ENCODE assay signal across 25 mouse cellular contexts in genomic region chr6:145131991-145132390, GRCm38 (mm10). TPM values are rescaled to one million over a fixed set of nuclear protein-coding genes. Genes with fewer than 3 reads are reported as not detected.
DNase-seq lines count a peak whose midpoint lies in the region; ATAC-seq and TF ChIP-seq lines count a peak whose summit lies in the region.
"Had no signal": no experiment of that assay in that cellular context is flagged by ENCODE, and none has a peak within 500 bp of the region (broad histone marks: within the 10 kb centered on the region; RNA-seq: fewer than 3 reads in every experiment).

No protein-coding gene starts in this region.

- peak; percentile 74 for DNase-seq in heart, adult 11 months
- no peak for DNase-seq in heart, adult 2 months
- no peak for DNase-seq in kidney, postnatal 14 days
- peak; percentile 75 for DNase-seq in midbrain, embryonic 11.5 days (ENCODE audit: low spot score, missing footprints)
- DNase-seq in midbrain, embryonic 14.5 days, result no peak
- DNase-seq: adrenal gland, adult 2 months; adrenal gland, postnatal 10 days; adrenal gland, postnatal 25 days; cerebellum, adult 11 months; cerebellum, adult 18-20 months; cerebellum, adult 8-10 months; cerebellum, adult 9-11 months; cerebellum, postnatal 14 days; cerebellum, postnatal 36 days; embryo, embryonic 11 days had no signal

- 0 out of 2 replicates have a peak, but pooled peaks have one; percentile 25 for ATAC-seq in kidney, embryonic 16.5 days (ENCODE audit: low FRiP score, low TSS enrichment)
- no peak for ATAC-seq in midbrain, embryonic 11.5 days (ENCODE audit: low FRiP score)
- no peak for ATAC-seq in midbrain, embryonic 14.5 days (ENCODE audit: low FRiP score, low TSS enrichment)
- ATAC-seq: forebrain, embryonic 14.5 days; forebrain, embryonic 16.5 days had no signal

- H3K27ac ChIP-seq in heart, adult 2 months, result no peak overlapping the region
- no peak overlapping the region for H3K27ac ChIP-seq in kidney, embryonic 16.5 days (ENCODE audit: low read length)
- no peak overlapping the region for H3K27ac ChIP-seq in midbrain, embryonic 11.5 days (ENCODE audit: low read depth, low read length)
- H3K27ac ChIP-seq in midbrain, embryonic 14.5 days (replicated peaks; ENCODE audit: low read depth, low read length), result no peak overlapping the region
- H3K27ac ChIP-seq: embryonic facial prominence, embryonic 12.5 days; embryonic facial prominence, embryonic 15.5 days; forebrain, embryonic 10.5 days; forebrain, embryonic 12.5 days had no signal

- no peak overlapping the region for H3K4me2 ChIP-seq in kidney, embryonic 16.5 days (replicated peaks; ENCODE audit: low read depth, low read length)
- H3K4me2 ChIP-seq in midbrain, embryonic 11.5 days, result no peak overlapping the region
- H3K4me2 ChIP-seq in midbrain, embryonic 14.5 days (ENCODE audit: low read length), result no peak overlapping the region
- H3K4me2 ChIP-seq: embryonic facial prominence, embryonic 12.5 days; embryonic facial prominence, embryonic 15.5 days; forebrain, embryonic 12.5 days had no signal

- no peaks in the 10 kb centered on the region for H3K79me2 ChIP-seq in heart, adult 2 months (replicated peaks; ENCODE audit: control insufficient read depth, insufficient read depth, low read length)

- TF ChIP-seq EP300 in heart, adult 2 months (IDR thresholded peaks at IDR 0.05; ENCODE audit: insufficient read depth, low read depth, low read length), result no peak

- intact Hi-C loops in heart, adult 2 months (cut with DNase I), result no loop called here

- no peaks in the 10 kb centered on the region for H3K36me3 ChIP-seq in heart, adult 2 months (ENCODE audit: control insufficient read depth, insufficient read depth, low read length)
- H3K36me3 ChIP-seq in kidney, embryonic 16.5 days (ENCODE audit: insufficient read depth, low read length), result no peaks in the 10 kb centered on the region
- no peaks in the 10 kb centered on the region for H3K36me3 ChIP-seq in midbrain, embryonic 11.5 days (ENCODE audit: control insufficient read depth, insufficient read depth, low read length)
- no peaks in the 10 kb centered on the region for H3K36me3 ChIP-seq in midbrain, embryonic 14.5 days (ENCODE audit: control insufficient read depth, insufficient read depth, low read length)
- H3K36me3 ChIP-seq: embryonic facial prominence, embryonic 12.5 days; embryonic facial prominence, embryonic 15.5 days; forebrain, embryonic 10.5 days; forebrain, embryonic 12.5 days had no signal

- TF ChIP-seq CTCF in heart, adult 2 months (IDR thresholded peaks at IDR 0.05), result no peak

- no peak overlapping the region for H3K4me3 ChIP-seq in heart, adult 2 months
- no peak overlapping the region for H3K4me3 ChIP-seq in kidney, embryonic 16.5 days (ENCODE audit: low read length)
- H3K4me3 ChIP-seq in midbrain, embryonic 11.5 days (ENCODE audit: low read depth, low read length), result no peak overlapping the region
- no peak overlapping the region for H3K4me3 ChIP-seq in midbrain, embryonic 14.5 days (replicated peaks; ENCODE audit: low read depth, low read length)
- H3K4me3 ChIP-seq: embryonic facial prominence, embryonic 12.5 days; embryonic facial prominence, embryonic 15.5 days; erythroblast, embryonic 14.5 days; forebrain, embryonic 10.5 days; forebrain, embryonic 12.5 days had no signal

- H3K27me3 ChIP-seq in heart, adult 2 months (ENCODE audit: control insufficient read depth, insufficient read depth, low read length), result no peaks in the 10 kb centered on the region
- no peaks in the 10 kb centered on the region for H3K27me3 ChIP-seq in kidney, embryonic 16.5 days (ENCODE audit: insufficient read depth, low read length)
- H3K27me3 ChIP-seq in midbrain, embryonic 11.5 days (ENCODE audit: control insufficient read depth, insufficient read depth, low read length), result no peaks in the 10 kb centered on the region
- H3K27me3 ChIP-seq in midbrain, embryonic 14.5 days (ENCODE audit: control insufficient read depth, insufficient read depth, low read length), result no peaks in the 10 kb centered on the region
- H3K27me3 ChIP-seq: embryonic facial prominence, embryonic 12.5 days; embryonic facial prominence, embryonic 15.5 days; forebrain, embryonic 12.5 days had no signal

- no peaks in the 10 kb centered on the region for H3K4me1 ChIP-seq in heart, adult 2 months (ENCODE audit: control insufficient read depth, insufficient read depth, low read length)
- H3K4me1 ChIP-seq in kidney, embryonic 16.5 days (ENCODE audit: insufficient read depth, low read length), result peaks cover 7% of the 10 kb centered on the region
- H3K4me1 ChIP-seq in midbrain, embryonic 11.5 days (ENCODE audit: control insufficient read depth, insufficient read depth, low read length), result no peaks in the 10 kb centered on the region
- no peaks in the 10 kb centered on the region for H3K4me1 ChIP-seq in midbrain, embryonic 14.5 days (ENCODE audit: control insufficient read depth, insufficient read depth, low read length)
- H3K4me1 ChIP-seq: embryonic facial prominence, embryonic 15.5 days; forebrain, embryonic 12.5 days had no signal

- no peaks in the 10 kb centered on the region for H3K9me3 ChIP-seq in kidney, embryonic 16.5 days (ENCODE audit: low read length)
- H3K9me3 ChIP-seq in midbrain, embryonic 11.5 days (ENCODE audit: control insufficient read depth, low read length), result peaks cover 3% of the 10 kb centered on the region; the same call in 1 of the 2 replicates
- no peaks in the 10 kb centered on the region for H3K9me3 ChIP-seq in midbrain, embryonic 14.5 days (ENCODE audit: control insufficient read depth, low read length)
- H3K9me3 ChIP-seq: embryonic facial prominence, embryonic 15.5 days had no signal

- TF ChIP-seq POLR2A in heart, adult 2 months (IDR thresholded peaks at IDR 0.05; ENCODE audit: insufficient read depth, low read depth, low read length), result no peak

- WGBS in heart, adult 2 months, result 94% methylated on average over 5 of the region's 5 CpGs
- WGBS in kidney, embryonic 16.5 days, result 87% methylated on average over 5 of the region's 5 CpGs
- 88% methylated on average over 5 of the region's 5 CpGs for WGBS in midbrain, embryonic 11.5 days
- WGBS in midbrain, embryonic 14.5 days, result 88% methylated on average over 5 of the region's 5 CpGs

- H3K9ac ChIP-seq in heart, adult 2 months (ENCODE audit: low read depth, low read length), result no peak overlapping the region
- H3K9ac ChIP-seq in kidney, embryonic 16.5 days (replicated peaks; ENCODE audit: low read length), result no peak overlapping the region
- H3K9ac ChIP-seq in midbrain, embryonic 11.5 days (ENCODE audit: low read length), result no peak overlapping the region
- no peak overlapping the region for H3K9ac ChIP-seq in midbrain, embryonic 14.5 days (replicated peaks; ENCODE audit: low read length)
- H3K9ac ChIP-seq: embryonic facial prominence, embryonic 12.5 days; embryonic facial prominence, embryonic 15.5 days; forebrain, embryonic 12.5 days had no signal

RNA-seq across cellular contexts. Expression of gene Lrmp, which starts 16.5 kb away (rescaled TPM):
- total RNA-seq in heart, adult 2 months (2021), result 1 to 10 TPM; 1.1 to 1.9 TPM
- polyA plus RNA-seq in heart, adult 2 months (2012; rRNA removed), result 2.9 and 4.6 TPM in 2 replicates
- 1.2 and 1.8 TPM in 2 replicates for polyA plus RNA-seq in kidney, embryonic 16.5 days (2015; fragmentation: Nextera tagmentation; extraction: Ambion mirVana)
- polyA plus RNA-seq in midbrain, embryonic 11.5 days (2014; fragmentation: Nextera tagmentation; extraction: Ambion mirVana), result 1.4 and 1.9 TPM in 2 replicates
- 1.2 TPM in 1 of 2 replicates, not detected in the other for polyA plus RNA-seq in midbrain, embryonic 14.5 days (2014; fragmentation: Nextera tagmentation; extraction: Ambion mirVana)
- polyA plus RNA-seq: C2C12 had no signal

RNA-seq across cellular contexts. Expression of gene Bcat1, which starts 56.0 kb away (rescaled TPM):
- 1 to 10 TPM in 1 of 2 experiments, under 1 TPM in 1; 0.86 to 1.0 TPM for total RNA-seq in heart, adult 2 months (2021)
- polyA plus RNA-seq in heart, adult 2 months (2012; rRNA removed), result 0.37 and 0.73 TPM in 2 replicates
- polyA plus RNA-seq in kidney, embryonic 16.5 days (2015; fragmentation: Nextera tagmentation; extraction: Ambion mirVana), result 7.1 and 9.2 TPM in 2 replicates
- polyA plus RNA-seq in midbrain, embryonic 11.5 days (2014; fragmentation: Nextera tagmentation; extraction: Ambion mirVana), result 140 and 150 TPM in 2 replicates
- 94.4 and 117 TPM in 2 replicates for polyA plus RNA-seq in midbrain, embryonic 14.5 days (2014; fragmentation: Nextera tagmentation; extraction: Ambion mirVana)
- total RNA-seq: MEL had no signal
- polyA plus RNA-seq: erythroblast, embryonic 14.5 days had no signal

Comparison
In these comparisons a context has a peak if more than half of its experiments do, and no peak if none do; other contexts are left out.
1. DNase-seq: peak in heart, adult 11 months (single experiment) and midbrain, embryonic 11.5 days (single experiment); none in heart, adult 2 months (0 of 2), kidney, postnatal 14 days (single experiment) and midbrain, embryonic 14.5 days (single experiment).